Mouse (Mus musculus) forebrain, embryonic 11.5 days (tissue): ENCODE results near the gene Foxm1. TPM values are rescaled to one million over a fixed set of nuclear protein-coding genes. Genes with fewer than 3 reads are reported as not detected.

Experiments
- ATAC-seq: fragments of 200-750 bp; cut with Nextera tagmentation; replicated peaks from 2 replicates; pipeline ENCODE4 v1.8.0; 2017; ENCODE audit warnings: moderate TSS enrichment; ENCODE audit not compliant: low FRiP score
- DNase-seq: peaks from one replicate; pipeline ENCODE4 v3.0.0-alpha.2; 2017; ENCODE audit warnings: low spot score
- H3K27ac ChIP-seq: fragments of 300-500 bp; sonication (generic); 2 replicates; pipeline ENCODE4 v1.5.1; 2014; ENCODE audit warnings: low read depth, low read length
- H3K27me3 ChIP-seq: fragments of 300-500 bp; sonication (generic); 2 replicates; pipeline ENCODE4 v1.6.1; 2014; ENCODE audit warnings: mild to moderate bottlenecking, low read length, mixed read lengths; ENCODE audit not compliant: control insufficient read depth, insufficient read depth
- H3K36me3 ChIP-seq: fragments of 300-500 bp; sonication (generic); 2 replicates; pipeline ENCODE4 v1.6.1; 2014; ENCODE audit warnings: mild to moderate bottlenecking, low read length, moderate library complexity, mixed read lengths; ENCODE audit not compliant: control insufficient read depth, insufficient read depth
- H3K4me1 ChIP-seq: fragments of 300-500 bp; sonication (generic); replicated peaks from 2 replicates; pipeline ENCODE4 v1.6.1; 2014; ENCODE audit warnings: low read length, mixed read lengths; ENCODE audit not compliant: control insufficient read depth, insufficient read depth
- H3K4me2 ChIP-seq: fragments of 300-500 bp; sonication (generic); 2 replicates; pipeline ENCODE4 v1.6.1; 2014; ENCODE audit warnings: low read depth, mild to moderate bottlenecking, low read length, moderate library complexity, mixed read lengths; ENCODE audit not compliant: severe bottlenecking
- H3K4me3 ChIP-seq: fragments of 300-500 bp; sonication (generic); 2 replicates; pipeline ENCODE4 v1.5.1; 2014; ENCODE audit warnings: low read depth, low read length
- H3K9ac ChIP-seq: fragments of 300-500 bp; sonication (generic); 2 replicates; pipeline ENCODE4 v1.6.1; 2014; ENCODE audit warnings: low read length
- H3K9me3 ChIP-seq: fragments of 300-500 bp; sonication (generic); 2 replicates; pipeline ENCODE4 v1.6.1; 2016; ENCODE audit warnings: low read length, mixed read lengths; ENCODE audit not compliant: control insufficient read depth
- WGBS: fragments of 180-500 bp; shearing (Covaris S2); extraction: QIAGEN DNeasy Blood & Tissue Kit; methylation state at CpG from one replicate; pipeline ENCODE4 v1.1.7; 2014; 5-methylcytosine and 5-hydroxymethylcytosine counted together
- polyA plus RNA-seq: library from polyadenylated mRNA; unstranded; fragments of >200 nt; fragmentation: Nextera tagmentation; extraction: Ambion mirVana; gene quantifications from 2 replicates; pipeline ENCODE4 v1.2.1, GENCODE M21; 2014

Foxm1 gene
- polyA plus RNA-seq, 1 experiment from 2014 or later, result 91.9 TPM

DNA sequence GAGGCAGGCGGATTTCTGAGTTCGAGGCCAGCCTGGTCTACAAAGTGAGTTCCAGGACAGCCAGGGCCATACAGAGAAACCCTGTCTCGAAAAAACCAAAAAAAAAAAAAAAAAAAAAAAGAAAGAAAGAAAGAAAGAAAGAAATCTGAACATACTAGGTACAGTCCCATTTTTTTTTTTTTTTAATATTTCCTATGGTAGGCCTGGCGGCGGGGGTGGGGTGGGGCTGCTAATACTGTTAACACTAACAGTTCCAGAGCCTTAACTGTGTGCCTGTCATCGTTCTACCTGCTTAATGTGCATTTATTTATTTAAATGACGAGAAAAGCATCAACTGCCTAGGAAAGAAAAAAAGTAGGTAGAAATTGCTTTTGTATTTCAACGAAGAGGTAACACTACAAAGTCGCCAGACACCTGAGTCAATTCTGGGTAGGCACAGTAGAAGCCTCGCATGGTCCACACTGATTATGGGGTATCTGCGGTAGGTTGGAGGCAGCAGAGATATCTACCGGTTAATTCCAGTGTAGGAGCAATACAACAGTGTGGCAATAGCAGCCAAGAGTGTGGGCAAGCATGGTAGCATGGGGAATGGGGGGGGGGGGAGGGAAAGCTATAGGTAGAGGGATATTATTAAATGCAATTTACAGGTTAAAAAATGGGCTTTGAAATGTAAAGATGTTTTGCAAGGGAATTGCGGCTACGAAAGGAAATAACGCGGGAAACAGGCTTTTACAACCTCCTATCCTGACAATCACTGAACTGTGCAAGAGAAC is 60.9 kb downstream of the Foxm1 start:
- peak overlapping the region; percentile 51 for H3K4me3 ChIP-seq
- 52% methylated on average over 15 of the region's 16 CpGs for WGBS
- peak; percentile 48 for ATAC-seq

DNA sequence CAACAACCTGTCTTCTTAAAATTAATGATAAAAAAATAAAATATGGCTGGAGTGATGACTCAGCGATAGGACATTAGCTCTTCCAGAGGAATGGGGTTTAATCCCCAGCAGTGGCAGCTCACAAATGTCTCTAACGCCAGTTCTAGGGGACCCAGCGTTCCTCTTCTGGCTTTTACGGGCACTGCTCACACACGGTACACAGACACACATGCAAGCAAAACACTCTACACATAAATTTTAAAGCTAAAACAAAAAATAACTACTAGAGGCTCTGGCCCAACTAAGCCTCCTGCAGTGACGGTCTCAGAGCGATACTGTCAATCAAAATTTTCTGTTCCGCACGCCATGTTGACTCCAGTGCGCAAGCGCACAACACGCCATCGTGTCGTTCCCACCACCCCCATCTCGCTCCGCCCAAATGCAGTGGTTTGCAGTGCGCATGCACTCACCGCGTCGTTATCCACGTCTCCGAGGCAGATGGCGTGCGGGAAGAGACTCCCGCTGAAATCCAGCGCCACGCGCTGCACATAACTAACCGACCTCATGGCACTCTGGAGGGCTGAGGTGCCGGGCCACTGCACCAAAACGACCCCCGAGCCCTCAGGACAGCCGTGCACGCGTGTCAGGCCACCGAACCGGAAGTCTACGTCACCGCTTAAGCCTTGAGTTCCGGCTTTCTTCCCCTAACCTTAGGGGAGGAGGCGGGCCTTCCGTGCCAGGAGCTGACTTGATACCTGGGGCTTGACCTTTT is 61.7 kb downstream of the Foxm1 start, which contains the start of gene Itfg2:
TSS of gene Itfg2 (minus strand) at position 663 of the 751 bp plus-strand sequence.
- WGBS, result under 1% methylated on average over 42 of the region's 42 CpGs
- Histone ChIP-seq H3K27ac (peak within 1 kb of the TSS; percentile 89), H3K4me3 (peak within 1 kb of the TSS; percentile 51), H3K4me1 (no peaks in the 10 kb centered on the region; the same call in 1 of the 2 replicates), H3K9me3 (no peaks in the 10 kb centered on the region), H3K4me2 (peak within 1 kb of the TSS; percentile 45), H3K36me3 (peaks cover 5% of the 10 kb centered on the region; the same call in 1 of the 2 replicates), H3K27me3 (no peaks in the 10 kb centered on the region), H3K9ac (peak within 1 kb of the TSS; percentile 74)
- peak; percentile 96 for DNase-seq
- peak; percentile 95 for ATAC-seq

More for the DNA sequence above, 60.9 kb downstream of the Foxm1 start:
- Histone ChIP-seq H3K27me3 (no peaks in the 10 kb centered on the region), H3K9me3 (no peaks in the 10 kb centered on the region), H3K36me3 (peaks cover 4% of the 10 kb centered on the region; the same call in 1 of the 2 replicates), H3K4me1 (no peaks in the 10 kb centered on the region; the same call in 1 of the 2 replicates), H3K4me2 (peak overlapping the region; percentile 45), H3K9ac (peak overlapping the region; percentile 74), H3K27ac (no peak overlapping the region)
- DNase-seq, result no peak

GRCm38 (mm10) chr6:128425046-128425445 is 62.3 kb downstream of the Foxm1 start:
- peaks cover 9% of the 10 kb centered on the region; the same call in 1 of the 2 replicates for H3K36me3 ChIP-seq
- H3K4me2 ChIP-seq, result peak overlapping the region; percentile 45
- peak overlapping the region; percentile 89; the same call in 1 of the 2 replicates for H3K27ac ChIP-seq
- DNase-seq, result no peak
- H3K4me3 ChIP-seq, result peak overlapping the region; percentile 51
- ATAC-seq, result peak; percentile 6; the same call in 1 of the 2 replicates
- no peaks in the 10 kb centered on the region for H3K9me3 ChIP-seq
- 17% methylated on average over 9 of the region's 9 CpGs for WGBS
- H3K4me1 ChIP-seq, result no peaks in the 10 kb centered on the region; the same call in 1 of the 2 replicates
- H3K27me3 ChIP-seq, result no peaks in the 10 kb centered on the region
- H3K9ac ChIP-seq, result peak overlapping the region; percentile 74

Other genes with a start within 250 kb of the Foxm1 start
- 34.2 and 39.6 TPM in 2 replicates for gene Tspan9, start 219.4 kb upstream of the Foxm1 start, polyA plus RNA-seq
- gene Tead4, start 62.1 kb upstream of the Foxm1 start, polyA plus RNA-seq, result 1.1 TPM in 2 replicates
- 17.7 and 23.7 TPM in 2 replicates for gene Tulp3, start 7.1 kb upstream of the Foxm1 start, polyA plus RNA-seq
- gene Rhno1, start 56 bp upstream of the Foxm1 start, polyA plus RNA-seq, result 197 and 205 TPM in 2 replicates
- gene Tex52, start 12.5 kb downstream of the Foxm1 start, polyA plus RNA-seq, result 0.51 and 0.84 TPM in 2 replicates
- not detected in 2 replicates for gene Gm44596, start 12.5 kb downstream of the Foxm1 start, polyA plus RNA-seq
- 2.7 and 3.8 TPM in 2 replicates for gene Nrip2, start 36.3 kb downstream of the Foxm1 start, polyA plus RNA-seq
- 34.6 and 35.3 TPM in 2 replicates for gene Itfg2, start 62.0 kb downstream of the Foxm1 start, polyA plus RNA-seq
- gene Fkbp4, start 75.7 kb downstream of the Foxm1 start, polyA plus RNA-seq, result 601 and 640 TPM in 2 replicates
- gene Pzp, start 163.8 kb downstream of the Foxm1 start, polyA plus RNA-seq, result 0.05 TPM in 1 of 2 replicates, not detected in the other
- gene A2ml1, start 218.6 kb downstream of the Foxm1 start, polyA plus RNA-seq, result not detected in 2 replicates